Mouse (Mus musculus): ENCODE data around the gene Zfp830.

Gene Zfp830

DNA sequence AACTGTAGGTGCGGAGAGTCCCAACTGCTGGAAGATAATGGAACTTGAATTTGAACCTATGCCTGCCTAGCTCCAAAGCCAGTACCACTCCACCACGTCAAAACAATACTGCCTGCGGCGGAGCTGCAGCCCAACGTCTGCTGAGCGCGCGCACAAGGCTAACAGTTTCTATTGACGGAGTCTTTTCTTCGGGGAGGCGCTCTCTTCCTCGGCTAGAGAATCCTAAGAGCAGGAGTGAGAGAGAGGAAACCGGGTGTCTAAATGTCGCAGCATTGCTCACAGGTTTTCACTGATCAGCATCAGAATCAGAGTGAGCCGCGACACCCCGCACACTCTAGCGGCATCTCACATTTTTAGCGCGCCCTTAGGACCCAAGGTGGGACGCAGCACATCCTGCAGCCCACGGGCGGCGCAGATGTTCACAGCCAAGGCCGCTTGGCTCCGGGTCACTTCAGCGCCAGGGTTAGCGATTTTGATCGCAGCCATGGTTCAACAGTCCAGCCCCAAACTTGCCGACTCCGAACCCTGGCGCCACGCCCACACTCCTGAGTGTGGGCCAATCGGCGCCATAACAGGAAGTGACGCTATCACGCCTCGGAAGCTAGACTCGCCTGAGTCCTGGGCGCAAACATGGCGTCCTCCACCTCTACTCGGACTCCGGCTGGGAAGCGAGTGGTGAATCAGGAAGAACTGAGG, at the start of gene Zfp830, which contains the start of gene Cct6b:
Gene Zfp830 (plus strand): TSS at position 604 of the 696 bp plus-strand sequence.
Gene Cct6b (minus strand): TSS at position 580 of the 696 bp plus-strand sequence.
- CTCF ChIA-PET = no interaction called here

DNA sequence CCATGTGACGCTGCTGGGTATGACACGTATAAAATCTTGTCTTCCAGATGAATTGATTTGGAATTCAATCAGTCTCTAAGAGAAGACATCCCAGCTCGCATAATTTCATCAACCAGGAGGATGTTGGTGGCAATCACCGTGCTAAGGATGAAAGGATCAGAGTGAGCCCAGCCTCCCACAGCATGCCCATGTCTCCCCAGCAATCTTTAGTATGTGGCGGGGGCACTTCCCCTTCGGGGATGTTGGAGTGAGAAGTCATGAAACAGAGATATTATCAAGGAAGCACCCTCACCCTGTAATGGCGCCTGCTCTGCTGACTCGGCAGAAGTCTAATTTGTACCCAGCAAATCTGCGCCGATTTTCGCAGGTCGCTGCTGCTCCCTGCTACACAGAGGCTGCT, 44.9 kb upstream of the Zfp830 start:
- CTCF ChIA-PET = no interaction called here

DNA sequence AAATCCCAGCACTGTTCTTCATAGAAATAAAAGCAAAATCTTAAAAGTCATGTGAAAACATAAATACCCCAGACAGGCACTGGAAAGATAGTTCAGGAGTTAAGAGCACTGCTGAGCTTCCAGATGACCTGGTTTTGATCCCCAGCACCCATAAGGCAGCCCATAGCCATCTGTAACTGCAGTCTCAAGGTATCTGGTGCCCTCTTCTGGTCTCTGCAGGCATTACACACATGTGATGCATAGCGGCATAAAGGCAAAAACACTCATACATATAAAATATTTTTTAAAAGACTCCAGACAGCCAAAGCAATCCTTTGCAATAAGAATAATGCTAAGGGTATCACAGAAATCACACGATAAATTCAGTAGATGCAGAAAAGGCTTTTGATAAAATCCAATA, 37.3 kb upstream of the Zfp830 start:
- CTCF ChIA-PET = no interaction called here

DNA sequence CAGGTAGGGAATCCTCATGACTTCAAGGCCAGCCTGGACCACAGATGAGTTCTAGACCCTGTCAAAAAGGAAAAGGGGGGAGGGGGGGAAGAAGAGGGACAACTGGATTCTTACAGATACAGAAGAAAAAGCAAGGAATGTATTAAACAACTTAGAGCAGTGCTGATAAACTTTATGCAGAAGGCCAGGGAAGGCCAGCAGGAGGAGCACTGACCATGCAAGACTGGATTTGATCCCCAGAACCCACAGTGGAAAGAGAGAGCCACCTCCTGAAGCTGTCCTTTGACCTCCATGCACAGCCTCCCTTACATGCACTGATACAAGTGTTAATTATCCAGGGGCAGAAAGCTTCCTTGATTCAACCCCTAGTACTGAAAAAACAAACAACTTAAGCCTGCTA, 29.9 kb upstream of the Zfp830 start:
- CTCF ChIA-PET = interaction anchor here (0.7 kb wide), 1 partner anchor 32 kb away, joined by 9 read pairs; no protein-coding TSS in a partner anchor

DNA sequence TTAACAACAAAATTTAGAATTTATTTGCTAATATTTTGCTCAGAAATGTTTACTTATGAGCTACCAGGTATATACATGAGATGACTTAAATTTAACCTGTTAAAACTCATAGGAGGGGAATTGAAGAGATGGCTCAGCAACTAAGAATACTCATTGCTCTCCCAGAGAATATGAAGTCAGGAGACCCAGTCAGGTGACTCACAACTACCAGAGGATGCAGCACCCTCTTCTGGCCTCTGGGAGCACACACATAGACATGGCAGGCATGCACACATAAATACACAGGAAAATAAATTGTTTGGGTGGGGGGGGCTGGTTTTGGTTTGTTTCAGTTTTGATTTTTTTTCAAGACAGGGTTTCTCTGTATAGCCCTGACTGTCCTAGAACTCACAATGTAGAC, 25.1 kb upstream of the Zfp830 start:
- CTCF ChIA-PET = no interaction called here

DNA sequence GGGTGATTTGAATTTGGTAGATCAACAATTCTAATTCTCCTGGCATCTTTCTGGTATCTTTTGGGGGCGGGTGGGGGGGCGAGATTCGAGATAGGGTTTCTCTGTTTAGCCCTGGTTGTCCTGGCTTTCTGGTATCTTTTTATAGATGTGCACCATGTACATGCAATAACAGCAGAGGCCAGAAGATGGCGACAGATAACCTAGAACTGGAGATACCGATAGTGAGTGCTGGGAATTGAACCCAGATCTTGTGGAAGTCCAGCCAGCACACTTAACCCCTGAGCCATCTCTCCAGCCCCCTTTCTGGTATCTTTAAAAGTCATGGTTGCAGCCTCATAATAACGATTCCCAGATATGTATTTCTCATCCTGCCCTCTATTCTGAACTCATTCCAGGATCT, 18.0 kb upstream of the Zfp830 start:
- CTCF ChIA-PET = interaction anchor here (0.6 to 1.0 kb wide), 2 partner anchors 21 to 43 kb away, joined by 3 to 12 read pairs; no protein-coding TSS in a partner anchor

DNA sequence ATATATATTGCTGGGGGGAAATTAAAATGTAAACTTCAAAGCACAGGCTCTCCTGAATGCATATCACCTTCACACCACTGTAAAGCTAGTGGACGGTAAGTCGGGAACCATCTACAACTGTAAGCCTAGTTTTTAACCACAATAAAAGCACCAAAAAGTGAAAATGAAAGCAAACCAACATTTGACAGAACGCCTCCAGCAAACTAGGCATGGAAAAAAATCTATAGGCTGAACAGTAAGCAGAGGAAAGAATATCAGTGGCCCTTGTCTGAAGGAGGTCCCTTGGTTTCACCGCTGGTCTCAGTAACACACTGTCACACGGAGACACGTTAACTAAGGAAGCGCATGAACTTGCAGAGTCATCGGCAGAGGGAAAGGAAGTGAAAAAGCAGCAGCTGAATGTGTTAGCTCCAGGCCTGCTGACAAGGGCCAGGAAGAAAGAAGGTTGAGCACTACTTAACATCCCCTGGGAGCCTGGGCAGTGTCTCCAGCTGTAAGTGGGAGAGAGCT, 17.2 kb upstream of the Zfp830 start:
- CTCF ChIA-PET = interaction anchor here (0.6 to 1.0 kb wide), 3 partner anchors 42 to 369 kb away, joined by 3 to 5 read pairs (median 3); no protein-coding TSS in a partner anchor

DNA sequence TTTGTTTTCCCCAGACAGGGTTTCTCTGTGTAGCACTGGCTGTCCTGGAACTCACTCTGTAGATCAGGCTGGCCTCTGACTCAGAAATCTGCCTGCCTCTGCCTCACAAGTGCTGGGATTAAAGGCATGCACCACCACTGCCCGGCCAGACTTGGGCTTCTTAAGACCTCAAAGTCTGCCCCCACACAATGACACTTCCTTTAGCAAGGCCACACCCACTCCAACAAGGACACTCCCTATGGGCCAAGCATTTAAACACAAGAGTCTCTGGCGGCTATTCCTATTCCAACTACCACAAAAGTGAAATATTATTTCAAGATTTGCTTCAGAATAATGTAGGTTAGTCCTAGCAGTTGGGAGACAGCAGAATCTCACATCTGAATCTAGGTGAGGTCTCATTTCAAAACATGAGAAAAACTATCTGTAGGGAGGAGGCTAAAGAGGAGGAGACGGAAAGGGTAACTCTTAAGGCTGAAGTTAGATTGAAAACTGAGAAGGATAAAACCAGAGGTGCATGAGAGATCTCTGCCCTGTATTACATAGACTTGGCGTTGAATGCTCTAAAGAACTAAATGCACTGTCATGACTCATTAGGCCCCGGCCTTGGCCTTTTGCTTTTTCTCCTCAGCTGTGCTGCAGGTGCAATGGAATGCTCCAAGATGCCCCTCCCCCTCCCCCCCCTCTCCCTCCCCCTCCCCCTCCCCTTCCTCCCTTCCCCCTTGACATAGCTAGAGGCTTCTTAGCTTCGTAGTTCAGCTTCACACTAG, 11.6 kb upstream of the Zfp830 start:
- CTCF ChIA-PET = no interaction called here

DNA sequence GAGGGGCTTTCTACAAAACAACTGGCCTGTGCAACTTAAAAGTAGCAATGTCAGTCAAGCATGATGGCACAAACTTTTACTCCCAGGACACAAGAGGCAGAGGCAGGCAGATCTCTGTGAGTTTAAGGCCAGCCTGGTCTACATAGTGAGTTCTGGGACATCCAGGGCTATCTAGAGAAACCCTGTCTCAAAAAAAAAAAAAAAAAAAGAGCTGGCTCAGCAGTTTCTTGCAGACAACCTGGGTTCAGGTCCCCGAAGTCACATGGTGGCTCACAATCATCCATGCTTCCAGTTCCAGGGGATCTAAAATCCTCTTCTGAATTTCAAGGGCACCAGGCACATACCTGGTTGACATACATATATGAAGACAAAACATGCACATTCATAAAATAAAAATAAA, 8.2 kb upstream of the Zfp830 start:
- CTCF ChIA-PET = interaction anchor here (0.7 to 1.0 kb wide), 2 partner anchors 43 to 135 kb away, joined by 3 to 4 read pairs; no protein-coding TSS in a partner anchor

DNA sequence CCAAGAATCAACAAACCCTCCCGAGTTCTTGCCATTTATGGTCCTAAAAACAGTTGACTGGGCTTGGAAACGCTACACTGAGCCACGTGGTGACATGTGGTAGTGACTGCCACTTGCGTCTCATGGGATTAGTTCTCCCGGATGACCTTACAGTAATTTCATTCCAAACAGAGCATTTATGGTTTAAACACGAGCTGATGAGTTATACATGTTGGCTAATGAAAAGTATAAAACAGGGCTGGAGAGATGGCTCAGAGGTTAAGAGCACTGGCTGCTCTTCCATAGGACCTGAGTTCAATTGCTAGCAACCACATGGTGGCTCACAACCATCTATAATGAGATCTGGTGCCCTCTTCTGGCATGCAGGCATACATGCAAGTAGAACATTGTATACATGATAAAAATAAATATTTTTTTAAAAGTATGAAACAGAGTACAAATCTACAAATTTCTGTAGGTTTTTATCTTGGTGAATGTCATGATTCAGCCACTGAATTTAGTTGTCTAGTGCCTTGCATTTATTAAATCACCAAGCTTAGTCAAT, 1.8 kb upstream of the Zfp830 start:
- CTCF ChIA-PET = no interaction called here

DNA sequence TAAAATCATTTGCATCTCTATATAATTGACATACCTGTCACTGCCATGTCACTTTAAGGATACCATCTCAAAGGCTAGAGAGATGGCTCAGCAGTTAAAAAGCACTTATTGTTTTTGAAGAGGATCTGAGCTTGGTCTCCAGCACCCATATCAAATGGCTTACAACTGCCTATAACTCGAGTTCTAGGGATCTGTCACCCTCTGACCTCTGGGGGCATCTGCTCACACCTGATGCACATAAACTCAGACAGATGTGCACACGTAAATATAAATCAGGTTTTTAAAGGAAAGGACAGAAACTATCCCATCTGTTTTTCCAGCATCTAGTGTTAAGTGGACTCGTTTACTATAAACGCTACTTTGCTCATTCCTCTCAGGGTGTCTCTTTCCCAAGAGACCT, 884 bp upstream of the Zfp830 start:
- CTCF ChIA-PET = no interaction called here

DNA sequence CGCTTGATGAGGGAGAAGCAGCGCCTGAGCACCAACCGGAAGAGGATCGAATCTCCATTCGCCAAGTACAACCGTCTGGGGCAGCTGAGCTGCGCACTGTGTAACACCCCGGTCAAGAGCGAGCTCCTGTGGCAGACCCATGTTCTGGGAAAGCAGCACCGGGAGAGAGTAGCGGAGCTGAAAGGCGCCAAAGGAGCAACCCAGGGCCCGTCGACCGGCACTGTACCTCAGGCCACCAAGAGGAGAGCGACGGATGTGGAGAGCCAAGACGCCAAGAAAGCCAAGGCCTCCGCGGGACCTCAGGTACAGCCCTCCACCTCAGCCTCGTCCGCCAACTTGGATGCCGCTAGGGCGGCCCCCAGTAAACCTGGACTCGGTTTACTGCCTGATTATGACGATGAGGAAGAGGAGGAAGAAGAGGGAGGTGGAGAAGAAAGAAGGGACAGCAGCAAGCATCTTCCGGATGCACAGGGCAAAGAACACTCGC, 336 bp downstream of the Zfp830 start:
- CTCF ChIA-PET = no interaction called here

DNA sequence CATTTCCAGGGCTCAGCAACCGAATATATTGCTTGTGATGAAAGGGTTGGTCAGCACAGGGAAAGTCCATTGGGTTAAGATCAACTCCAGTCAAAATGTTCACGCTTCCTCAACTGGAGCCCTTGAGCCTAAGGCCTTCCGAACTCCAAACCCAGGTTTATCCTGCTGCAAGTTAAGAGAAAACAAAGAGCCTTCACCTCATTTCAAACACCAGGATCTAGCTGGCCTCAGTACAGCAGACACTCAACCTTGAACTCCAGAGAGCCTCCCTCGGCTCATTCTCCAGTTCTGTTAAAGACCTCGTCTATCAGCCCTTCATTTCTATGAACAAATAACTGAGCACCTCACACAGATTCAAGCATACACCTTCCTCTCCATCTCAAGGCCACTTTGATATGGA, 16.0 kb downstream of the Zfp830 start:
- CTCF ChIA-PET = no interaction called here

DNA sequence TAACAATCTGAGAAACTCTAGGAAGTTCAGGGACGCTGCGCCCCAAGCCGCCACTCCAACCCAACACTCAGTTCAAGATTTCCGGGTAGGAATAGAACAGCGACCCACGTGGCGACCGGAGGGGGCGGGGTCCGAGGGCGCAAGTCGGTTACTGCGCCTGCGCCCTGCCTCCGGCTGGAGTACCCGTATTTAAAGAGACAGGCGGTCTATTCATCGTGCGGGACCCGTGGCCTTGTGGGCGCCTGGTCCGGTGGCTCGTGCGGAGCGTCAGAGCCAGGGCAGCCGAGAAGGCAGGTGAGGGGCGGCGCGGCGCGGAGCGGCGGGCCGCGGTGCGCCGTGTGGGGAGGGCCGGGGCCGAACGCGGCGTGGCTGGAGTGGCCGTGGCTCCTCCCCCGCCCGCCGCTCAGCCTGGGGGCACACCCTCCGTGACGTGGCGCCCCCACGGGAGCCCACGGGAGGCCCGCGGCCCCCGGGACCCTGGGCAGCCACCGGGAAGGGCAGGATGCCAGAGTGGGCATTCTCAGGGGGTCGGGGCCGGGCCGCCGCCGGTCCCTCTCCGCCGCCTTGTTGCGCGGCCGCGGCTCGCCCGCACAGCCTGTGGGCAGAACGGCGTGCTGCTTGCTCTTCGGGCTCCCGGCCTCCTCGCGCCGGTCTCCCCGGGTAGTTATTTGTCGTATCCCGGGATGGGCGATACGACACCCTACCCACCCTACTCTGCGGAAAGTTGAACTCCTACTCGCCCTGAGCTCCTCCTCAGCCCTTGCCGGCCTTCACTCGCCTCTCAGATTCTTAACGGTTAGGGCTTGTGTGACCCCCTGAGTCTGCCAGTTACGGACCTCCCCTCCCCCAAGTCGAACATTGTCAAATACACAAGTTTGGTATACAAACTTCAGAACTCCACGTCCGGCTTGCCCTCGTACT, 17.1 kb downstream of the Zfp830 start, which contains the start of gene Lig3:
Gene Lig3 (plus strand): TSS at position 126 of the 921 bp plus-strand sequence.
- CTCF ChIA-PET = interaction anchor here (0.9 kb wide), 1 partner anchor 13 kb away, joined by 3 read pairs; no protein-coding TSS in a partner anchor

DNA sequence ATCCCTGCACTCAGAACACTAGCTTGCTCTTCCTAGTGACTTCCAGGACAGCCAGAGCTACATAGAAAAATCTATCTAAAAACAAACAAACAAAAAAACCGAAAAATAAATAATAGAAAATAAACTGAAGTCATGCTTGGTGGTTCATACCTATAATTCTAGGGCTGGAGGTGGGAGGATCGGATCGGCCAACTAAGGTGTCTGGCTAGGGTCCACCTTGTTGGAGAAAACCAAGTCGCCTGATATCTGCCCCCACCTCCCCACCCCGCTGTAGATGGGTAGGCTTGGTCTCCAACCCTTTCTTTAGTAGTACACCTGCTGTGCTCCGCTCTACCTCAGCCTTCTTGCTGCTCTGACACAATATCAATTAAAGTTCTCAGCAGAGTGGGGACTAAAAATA, 18.1 kb downstream of the Zfp830 start:
- CTCF ChIA-PET = interaction anchor here (0.9 kb wide), 1 partner anchor 12 kb away, joined by 3 read pairs; no protein-coding TSS in a partner anchor

DNA sequence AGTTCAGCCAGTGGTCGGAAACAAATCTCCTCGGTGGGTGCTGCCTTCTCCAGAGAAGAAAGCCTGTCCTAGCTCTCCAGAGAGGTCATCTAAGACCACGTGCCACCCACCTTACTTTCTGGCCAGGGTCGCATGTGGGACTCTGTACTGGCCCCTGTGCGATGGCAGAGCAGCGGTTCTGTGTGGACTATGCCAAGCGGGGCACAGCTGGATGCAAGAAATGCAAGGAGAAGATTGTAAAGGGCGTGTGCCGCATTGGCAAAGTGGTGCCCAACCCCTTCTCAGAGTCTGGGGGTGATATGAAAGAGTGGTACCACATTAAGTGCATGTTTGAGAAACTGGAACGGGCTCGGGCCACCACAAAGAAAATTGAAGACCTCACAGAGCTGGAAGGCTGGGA, 19.3 kb downstream of the Zfp830 start:
- CTCF ChIA-PET = interaction anchor here (0.6 kb wide), 1 partner anchor 35 kb away, joined by 3 read pairs; no protein-coding TSS in a partner anchor

DNA sequence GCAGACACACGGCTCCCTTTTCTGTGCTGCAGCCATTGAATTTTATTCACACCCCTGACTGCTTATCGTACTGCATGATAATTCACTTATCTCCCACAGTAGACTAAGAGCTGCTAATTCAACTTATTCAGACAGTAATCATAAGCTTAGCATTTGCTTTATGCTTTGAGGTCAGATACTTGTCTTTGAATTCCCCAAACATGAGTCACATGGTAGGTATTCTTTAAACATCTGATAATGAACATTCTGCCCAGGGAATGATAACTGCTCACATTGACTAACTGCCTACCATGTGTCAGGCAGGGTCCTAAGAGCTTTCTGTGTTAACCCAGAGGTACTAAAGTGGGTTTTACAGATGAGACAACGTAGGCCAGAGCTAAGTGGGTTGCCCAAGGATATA, 42.5 kb downstream of the Zfp830 start:
- CTCF ChIA-PET = interaction anchor here (0.6 kb wide), 1 partner anchor 84 kb away, joined by 4 read pairs; no protein-coding TSS in a partner anchor

DNA sequence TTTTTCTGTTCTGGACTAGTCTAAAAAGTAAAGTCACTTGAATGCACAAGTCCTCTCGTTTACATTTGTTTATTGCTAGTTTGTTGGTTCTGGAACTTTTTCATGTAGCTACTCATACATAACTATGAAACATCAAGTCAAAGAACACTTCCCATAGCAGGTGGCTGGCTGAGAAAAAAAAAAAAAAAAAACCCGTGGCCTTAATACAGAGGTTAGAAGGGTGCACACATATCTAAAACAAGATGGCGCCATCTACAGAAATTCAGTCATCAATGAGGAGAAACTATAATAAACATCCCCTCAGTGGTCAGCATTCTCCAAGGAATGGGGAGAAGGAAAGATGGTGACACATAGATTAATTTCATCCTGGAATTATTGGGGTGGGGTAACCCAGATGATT, 43.2 kb downstream of the Zfp830 start:
- CTCF ChIA-PET = interaction anchor here (0.6 kb wide), 1 partner anchor 85 kb away, joined by 4 read pairs; no protein-coding TSS in a partner anchor

DNA sequence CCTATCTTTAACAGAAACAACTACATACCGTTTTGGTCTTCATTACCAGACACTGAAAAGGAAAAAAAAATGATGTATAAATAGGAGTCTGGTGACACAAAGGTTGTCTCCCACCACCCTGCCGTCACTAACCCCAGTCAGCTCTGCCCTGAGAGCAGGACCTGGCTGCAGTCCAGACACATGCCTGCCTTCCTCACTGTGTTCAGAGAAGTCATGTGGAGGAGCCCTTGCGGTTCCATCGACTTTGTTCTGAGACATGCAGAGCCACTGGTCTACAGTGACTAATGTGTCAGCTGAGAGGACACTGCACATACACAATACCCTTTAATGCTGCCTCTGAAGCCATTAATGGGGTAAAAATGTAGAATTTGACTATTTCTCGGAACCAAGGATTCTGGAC, 44.3 kb downstream of the Zfp830 start:
- CTCF ChIA-PET = no interaction called here
